Mouse (Mus musculus) thymus, postnatal 14 days (tissue): ENCODE results near the gene Col1a2.
A peak's percentile ranks its signal among the peaks of the same experiment; 100 is the strongest.

Experiments used
- DNase-seq: peaks from one replicate; pipeline ENCODE4 v3.0.0; 2021

Gene Col1a2

GRCm38 (mm10) chr6:4528439-4528838 is 23.8 kb downstream of the Col1a2 start:
- DNase-seq = no peak

GRCm38 (mm10) chr6:4530986-4531385 is 26.4 kb downstream of the Col1a2 start:
- no peak for DNase-seq

GRCm38 (mm10) chr6:4532898-4533297 is 28.3 kb downstream of the Col1a2 start:
- no peak for DNase-seq

GRCm38 (mm10) chr6:4534462-4535079 is 30.0 kb downstream of the Col1a2 start:
- DNase-seq = no peak

- no peak for DNase-seq
Observed at GRCm38 (mm10) chr6:4541926-4542715, 37.5 kb downstream of the Col1a2 start.

- DNase-seq = peak; percentile 35
Observed at GRCm38 (mm10) chr6:4544554-4544953, 39.9 kb downstream of the Col1a2 start.

GRCm38 (mm10) chr6:4545727-4546126 is 41.1 kb downstream of the Col1a2 start:
- peak; percentile 49 for DNase-seq

- DNase-seq = no peak
Observed at GRCm38 (mm10) chr6:4548894-4549293, 44.3 kb downstream of the Col1a2 start.

GRCm38 (mm10) chr6:4549846-4550548 is 45.4 kb downstream of the Col1a2 start:
- no peak for DNase-seq

- no peak for DNase-seq
Observed at GRCm38 (mm10) chr6:4550549-4550915, 45.9 kb downstream of the Col1a2 start.

- DNase-seq = no peak
Observed at GRCm38 (mm10) chr6:4555366-4555765, 50.8 kb downstream of the Col1a2 start.

GRCm38 (mm10) chr6:4557086-4557485 is 52.5 kb downstream of the Col1a2 start:
- no peak for DNase-seq

GRCm38 (mm10) chr6:4557678-4558077 is 53.1 kb downstream of the Col1a2 start:
- peak; percentile 10 for DNase-seq

GRCm38 (mm10) chr6:4561156-4561555 is 56.5 kb downstream of the Col1a2 start:
- DNase-seq = no peak

GRCm38 (mm10) chr6:4561621-4562020 is 57.0 kb downstream of the Col1a2 start:
- no peak for DNase-seq

- DNase-seq = no peak
Observed at GRCm38 (mm10) chr6:4562401-4562800, 57.8 kb downstream of the Col1a2 start.

GRCm38 (mm10) chr6:4563477-4563876 is 58.9 kb downstream of the Col1a2 start:
- no peak for DNase-seq

GRCm38 (mm10) chr6:4570412-4570811 is 65.8 kb downstream of the Col1a2 start:
- DNase-seq = no peak

GRCm38 (mm10) chr6:4577756-4578155 is 73.1 kb downstream of the Col1a2 start:
- DNase-seq = no peak

- no peak for DNase-seq
Observed at GRCm38 (mm10) chr6:4578343-4578742, 73.7 kb downstream of the Col1a2 start.

GRCm38 (mm10) chr6:4579620-4580019 is 75.0 kb downstream of the Col1a2 start:
- DNase-seq = no peak

- DNase-seq = no peak
Observed at GRCm38 (mm10) chr6:4583485-4583884, 78.9 kb downstream of the Col1a2 start.

GRCm38 (mm10) chr6:4587946-4588345 is 83.3 kb downstream of the Col1a2 start:
- DNase-seq = no peak

- no peak for DNase-seq
Observed at GRCm38 (mm10) chr6:4588722-4589121, 84.1 kb downstream of the Col1a2 start.
